In genomic region chr11:96033264-96033663, GRCm38 (mm10) we compare ENCODE assay signal across 19 mouse cellular contexts. TPM values are rescaled to one million over a fixed set of nuclear protein-coding genes. Genes with fewer than 3 reads are reported as not detected.
DNase-seq lines count a peak whose midpoint lies in the region; ATAC-seq and TF ChIP-seq lines count a peak whose summit lies in the region.
"Had no signal": no experiment of that assay in that cellular context is flagged by ENCODE, and none has a peak within 500 bp of the region (broad histone marks: within the 10 kb centered on the region; RNA-seq: fewer than 3 reads in every experiment).

No protein-coding gene starts in this region.

- intact Hi-C loops in heart, postnatal 36 days (cut with DNase I): loop anchor here (5.0 kb wide), 1 partner anchor 44 kb away; the partner anchor contains the start of gene Atp5g1

- TF ChIP-seq EP300 in lung, postnatal 0 days (IDR thresholded peaks at IDR 0.05): no peak

- H3K27ac ChIP-seq in lung, postnatal 0 days (ENCODE audit: low read length): no peak overlapping the region
- H3K27ac ChIP-seq: forebrain, embryonic 13.5 days; hindbrain, embryonic 12.5 days; neural tube, embryonic 12.5 days had no signal

- H3K9me3 ChIP-seq in lung, postnatal 0 days (ENCODE audit: low read length): no peaks in the 10 kb centered on the region
- H3K9me3 ChIP-seq: forebrain, embryonic 13.5 days; hindbrain, embryonic 12.5 days; neural tube, embryonic 12.5 days had no signal

- H3K27me3 ChIP-seq in lung, postnatal 0 days (replicated peaks; ENCODE audit: insufficient read depth, low read length): no peaks in the 10 kb centered on the region; the same call in 1 of the 2 replicates
- H3K27me3 ChIP-seq: neural tube, embryonic 12.5 days had no signal

- ATAC-seq in lung, postnatal 0 days: no peak
- no peak for ATAC-seq in inflammation-experienced regulatory T-cells, adult 6 months
- ATAC-seq: forebrain, embryonic 13.5 days had no signal

- TF ChIP-seq CTCF in lung, postnatal 0 days (IDR thresholded peaks at IDR 0.05): peak; percentile 44

- H3K4me3 ChIP-seq in lung, postnatal 0 days (ENCODE audit: low read depth, low read length): no peak overlapping the region
- H3K4me3 ChIP-seq: neural tube, embryonic 12.5 days had no signal

- no peaks in the 10 kb centered on the region for H3K36me3 ChIP-seq in lung, postnatal 0 days (ENCODE audit: insufficient read depth, low read length)

- no peak overlapping the region for H3K9ac ChIP-seq in lung, postnatal 0 days (replicated peaks; ENCODE audit: low read depth)
- H3K9ac ChIP-seq: forebrain, embryonic 13.5 days; hindbrain, embryonic 12.5 days; neural tube, embryonic 12.5 days had no signal

- peak; percentile 72 for DNase-seq in heart, adult 11 months
- DNase-seq in heart, postnatal 36 days: no peak
- DNase-seq in lung, postnatal 0 days (ENCODE audit: low spot score): no peak
- no peak for DNase-seq in lung, postnatal 10 days
- DNase-seq in NIH3T3 (ENCODE audit: low read depth): peak; percentile 70
- peak; percentile 39 for DNase-seq in retina, postnatal 1 day
- DNase-seq in left cerebral cortex, adult 9 months (ENCODE audit: low spot score in 2 of 2): no peak
- DNase-seq: kidney, postnatal 4 days; lung, postnatal 14 days; right cerebral cortex, postnatal 14 days had no signal

- H3K4me2 ChIP-seq in lung, postnatal 0 days (replicated peaks; ENCODE audit: low read depth, low read length): no peak overlapping the region

- peaks cover 7% of the 10 kb centered on the region for H3K4me1 ChIP-seq in lung, postnatal 0 days (ENCODE audit: insufficient read depth, low read depth, low read length)

- WGBS in lung, postnatal 0 days: 87% methylated on average over 2 of the region's 3 CpGs

RNA-seq across cellular contexts. Expression of gene Snf8, which starts 1.4 kb away (rescaled TPM):
- 10 to 100 TPM; 44.1 to 46.2 TPM for total RNA-seq in heart, postnatal 36 days (2021)
- 72.9 and 77.9 TPM in 2 replicates for polyA plus RNA-seq in lung, postnatal 0 days (2015; fragmentation: Nextera tagmentation; extraction: Ambion mirVana)
- 10 to 100 TPM; 37.7 to 51.2 (median 42.6) TPM for polyA plus RNA-seq in inflammation-experienced regulatory T-cells, adult 6 months (2017; shearing (Covaris generic))

RNA-seq across cellular contexts. Expression of gene Gip, which starts 8.9 kb away (rescaled TPM):
- not detected for total RNA-seq in heart, postnatal 36 days (2021)
- not detected in 2 replicates for polyA plus RNA-seq in lung, postnatal 0 days (2015; fragmentation: Nextera tagmentation; extraction: Ambion mirVana)
- not detected for polyA plus RNA-seq in inflammation-experienced regulatory T-cells, adult 6 months (2017; shearing (Covaris generic))
- total RNA-seq: adrenal gland, postnatal 4 days; heart, adult 8-10 months; left cerebral cortex, postnatal 25 days had no signal
- polyA plus RNA-seq: cortical plate, adult 2 months; forebrain, embryonic 13.5 days; hindbrain, embryonic 12.5 days; neural tube, embryonic 12.5 days; stomach, embryonic 14.5 days had no signal

RNA-seq across cellular contexts. Expression of gene Igf2bp1, which starts 27.5 kb away (rescaled TPM):
- total RNA-seq in heart, postnatal 36 days (2021): under 1 TPM; 0.08 to 0.17 TPM
- 4.3 and 6.1 TPM in 2 replicates for polyA plus RNA-seq in lung, postnatal 0 days (2015; fragmentation: Nextera tagmentation; extraction: Ambion mirVana)
- polyA plus RNA-seq in inflammation-experienced regulatory T-cells, adult 6 months (2017; shearing (Covaris generic)): not detected

RNA-seq across cellular contexts. Expression of gene Ube2z, which starts 31.9 kb away (rescaled TPM):
- total RNA-seq in heart, postnatal 36 days (2021): 10 to 100 TPM; 30.7 to 32.1 TPM
- polyA plus RNA-seq in lung, postnatal 0 days (2015; fragmentation: Nextera tagmentation; extraction: Ambion mirVana): 29.6 and 31.6 TPM in 2 replicates
- 10 to 100 TPM in 2 of 3 experiments, 1 to 10 TPM in 1; 9.6 to 13.1 (median 10.4) TPM for polyA plus RNA-seq in inflammation-experienced regulatory T-cells, adult 6 months (2017; shearing (Covaris generic))

RNA-seq across cellular contexts. Expression of gene Atp5g1, which starts 42.2 kb away (rescaled TPM):
- 1,000 to 10,000 TPM; 3,285 to 3,604 TPM for total RNA-seq in heart, postnatal 36 days (2021)
- polyA plus RNA-seq in lung, postnatal 0 days (2015; fragmentation: Nextera tagmentation; extraction: Ambion mirVana): 324 and 382 TPM in 2 replicates
- polyA plus RNA-seq in inflammation-experienced regulatory T-cells, adult 6 months (2017; shearing (Covaris generic)): 100 to 1,000 TPM; 336 to 391 (median 363) TPM

Comparison
In these comparisons a context has a peak if more than half of its experiments do, and no peak if none do; other contexts are left out.
1. DNase-seq: peak in heart, adult 11 months (single experiment), NIH3T3 (single experiment) and retina, postnatal 1 day (single experiment); none in heart, postnatal 36 days (0 of 2), lung, postnatal 0 days (single experiment), lung, postnatal 10 days (single experiment) and left cerebral cortex, adult 9 months (0 of 2).